Mouse (Mus musculus) heart, adult 2 months (tissue): ENCODE measurements around the gene Cmc4. TPM values are rescaled to one million over a fixed set of nuclear protein-coding genes. Genes with fewer than 3 reads are reported as not detected.

Source experiments
- DNase-seq, 2 experiments: peaks; one replicate each; pipeline ENCODE4 v3.0.0; 2021
- H3K27ac ChIP-seq: fragments of 200-600 bp; 2 replicates; pipeline ENCODE4 v1.8.1; 2022
- H3K27me3 ChIP-seq: fragments of 200-500 bp; 2 replicates; pipeline ENCODE4 v1.6.1; 2012; ENCODE audit warnings: mild to moderate bottlenecking, low read length, inconsistent platforms, mixed read lengths; ENCODE audit not compliant: control insufficient read depth, insufficient read depth
- H3K36me3 ChIP-seq: fragments of 200-500 bp; 2 replicates; pipeline ENCODE4 v1.6.1; 2012; ENCODE audit warnings: low read length, inconsistent platforms; ENCODE audit not compliant: control insufficient read depth, insufficient read depth
- H3K4me1 ChIP-seq: fragments of 200-500 bp; 2 replicates; pipeline ENCODE4 v1.6.1; 2011; ENCODE audit warnings: low read length; ENCODE audit not compliant: control insufficient read depth, insufficient read depth
- H3K4me3 ChIP-seq: fragments of 200-600 bp; 2 replicates; pipeline ENCODE4 v1.8.1; 2022
- H3K79me2 ChIP-seq: fragments of 200-500 bp; replicated peaks from 2 replicates; pipeline ENCODE4 v1.6.1; 2012; ENCODE audit warnings: mild to moderate bottlenecking, inconsistent platforms, low read length, moderate library complexity, mixed read lengths; ENCODE audit not compliant: control insufficient read depth, insufficient read depth
- H3K9ac ChIP-seq: fragments of 200-500 bp; 2 replicates; pipeline ENCODE4 v1.6.1; 2012; ENCODE audit warnings: low read depth, mild to moderate bottlenecking, control low read depth, inconsistent platforms, low read length, mixed read lengths
- CTCF ChIP-seq: fragments of 200-600 bp; IDR thresholded peaks from 2 replicates; pipeline ENCODE4 v1.8.1; 2022; ENCODE audit warnings: antibody characterized with exemption, mild to moderate bottlenecking, moderate library complexity
- EP300 ChIP-seq: fragments of 200-500 bp; IDR thresholded peaks from 2 replicates; pipeline ENCODE4 v1.6.1; 2011; ENCODE audit warnings: low read depth, low read length, control low read depth; ENCODE audit not compliant: insufficient read depth
- POLR2A ChIP-seq: fragments of 200-500 bp; IDR thresholded peaks from 2 replicates; pipeline ENCODE4 v1.6.1; 2011; ENCODE audit warnings: mild to moderate bottlenecking, low read depth, low read length, control low read depth; ENCODE audit not compliant: insufficient read depth
- WGBS: fragments of 180-500 bp; shearing (Covaris S2); methylation state at CpG from one replicate; pipeline ENCODE4 v1.1.7; 2018; 5-methylcytosine and 5-hydroxymethylcytosine counted together
- intact Hi-C: fragments of 180-260 bp; cut with DNase I; formaldehyde crosslinking; loops from one replicate; pipeline ENCODE4 v1.15.1; 2025
- long read RNA-seq: library from polyadenylated mRNA; stranded (forward); transcript quantifications from one replicate; pipeline ENCODE4 v2.0.0, GENCODE M21; 2021
- polyA plus RNA-seq: library from polyadenylated mRNA; depleted of rRNA; stranded (reverse); fragments of >200 nt; gene quantifications from 2 replicates; pipeline ENCODE4 v1.2.3, GENCODE M21; 2012; rRNA removed
- total RNA-seq, 2 experiments: library from RNA; stranded (reverse); gene quantifications; 2 replicates each; pipeline ENCODE4 v1.2.3; 2021

The Cmc4 gene
- total RNA-seq (1 to 10 TPM; 8.7 to 9.6 TPM), polyA plus RNA-seq (4.3 and 4.8 TPM in 2 replicates)
- long read RNA-seq, partial matches to known transcripts, result 0 of 6 reads
- long read RNA-seq, other reads (novel, unspliced or antisense), result 2 of 6 reads

DNA sequence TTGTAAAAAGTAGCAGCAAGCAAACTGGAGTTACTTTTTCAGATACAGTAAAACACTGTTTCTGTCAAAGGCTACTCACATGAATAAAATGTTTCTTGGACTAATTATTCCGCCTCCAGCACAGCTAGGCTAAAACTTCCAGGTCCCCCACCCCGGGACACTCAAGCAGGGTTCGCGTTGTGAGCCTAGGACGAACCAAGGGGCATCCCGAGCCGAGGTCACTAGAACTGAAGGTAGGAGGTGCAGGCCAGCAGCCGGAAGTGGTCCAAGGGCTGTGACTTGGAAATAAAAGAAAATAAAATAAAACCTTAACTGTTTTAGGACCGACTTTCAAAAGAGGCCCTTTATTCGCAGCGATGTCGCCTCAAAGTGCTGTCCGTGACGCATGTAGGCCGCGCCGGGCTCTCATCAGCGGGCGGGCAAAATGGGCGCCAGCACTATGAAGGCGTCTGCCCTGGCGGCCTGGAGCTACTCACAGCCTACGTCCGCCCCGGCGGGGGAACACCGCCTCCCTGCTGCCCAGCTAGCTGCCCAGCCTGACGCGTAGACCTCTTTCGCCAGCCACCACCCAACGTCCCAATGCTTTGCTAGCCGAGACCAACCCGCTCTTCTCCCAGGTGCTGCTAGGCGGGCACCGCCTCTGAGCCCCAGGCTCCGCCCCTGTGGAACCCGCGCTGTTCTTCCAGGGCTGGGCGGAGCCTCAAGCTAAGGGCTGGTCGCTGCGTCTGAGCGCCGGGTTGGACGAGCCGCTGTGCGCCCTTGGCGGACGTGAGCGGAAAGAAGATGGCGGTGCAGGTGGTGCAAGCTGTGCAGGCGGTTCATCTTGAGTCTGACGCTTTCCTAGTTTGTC is at the start of gene Cmc4, which contains the start of the genes Mtcp1 and Brcc3:
Gene Cmc4, minus strand, starts transcription at position 649 of the 850 bp plus-strand sequence.
Gene Mtcp1, minus strand, starts transcription at position 653 of the 850 bp plus-strand sequence.
Gene Brcc3, plus strand, starts transcription at position 693 of the 850 bp plus-strand sequence.
- no peaks in the 10 kb centered on the region for H3K4me1 ChIP-seq

DNA sequence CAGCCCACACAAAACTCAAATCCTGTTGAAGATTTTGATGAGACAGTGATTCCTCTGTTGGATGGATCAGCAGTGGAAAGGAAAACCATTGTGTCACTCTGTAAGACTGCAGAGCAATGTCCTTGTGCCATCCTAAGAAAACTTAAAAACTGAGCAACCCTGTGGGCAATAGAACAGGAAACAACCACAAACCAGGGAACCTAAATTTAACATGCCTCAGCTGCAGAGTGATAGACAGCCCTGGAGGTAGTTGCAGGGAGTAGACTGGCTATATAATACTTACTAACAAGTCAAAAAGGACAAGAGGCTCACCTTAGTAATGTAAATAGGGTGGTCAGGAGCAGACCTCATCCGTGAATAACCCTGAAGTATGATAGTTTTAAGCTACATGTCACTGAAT is 38.2 kb upstream of the Cmc4 start:
- DNase-seq, result no peak
- intact Hi-C loops, result no loop called here
- H3K79me2 ChIP-seq, result no peaks in the 10 kb centered on the region

More for the DNA sequence above, at the start of gene Cmc4, which contains the start of the genes Mtcp1 and Brcc3:
- WGBS, result 11% methylated on average over 51 of the region's 52 CpGs
- peak; percentile 91 for TF ChIP-seq POLR2A
- no peak for TF ChIP-seq EP300
- no peak for TF ChIP-seq CTCF
- intact Hi-C loops, result loop anchor here (2.0 to 10.0 kb wide), 2 partner anchors 33 to 99 kb away; partner anchors contain the start of genes F8, Fundc2 and Vbp1
- DNase-seq, result peak; percentile 87 to 93
- peak within 1 kb of the TSS; percentile 64 for H3K4me3 ChIP-seq
- H3K27ac ChIP-seq, result peak within 1 kb of the TSS; percentile 77
- H3K79me2 ChIP-seq, result no peaks in the 10 kb centered on the region
- H3K36me3 ChIP-seq, result no peaks in the 10 kb centered on the region; the same call in 1 of the 2 replicates
- no peaks in the 10 kb centered on the region for H3K27me3 ChIP-seq
- peak within 1 kb of the TSS; percentile 97 for H3K9ac ChIP-seq

DNA sequence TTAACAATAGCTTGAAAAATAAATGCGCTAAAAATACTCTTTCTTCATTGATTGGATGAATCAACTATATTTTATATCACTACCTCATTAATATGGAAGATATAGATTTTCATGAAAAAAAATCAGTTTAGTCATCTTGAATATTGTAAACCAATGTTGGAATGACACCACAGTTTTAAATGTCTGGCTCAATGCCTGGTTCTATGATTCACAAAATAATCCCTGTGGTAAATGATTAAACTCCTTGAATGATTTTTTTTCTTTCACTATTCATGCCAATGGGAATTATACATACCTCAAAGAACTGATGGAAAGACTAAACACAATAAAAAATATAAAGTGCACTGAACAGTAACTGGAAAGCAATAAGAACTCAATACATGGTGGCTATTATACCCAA is 6.7 kb downstream of the Cmc4 start:
- TF ChIP-seq POLR2A (no peak), EP300 (no peak), CTCF (no peak)
- WGBS, result 88% methylated on average over 1 of the region's 1 CpGs
- Histone ChIP-seq H3K79me2 (no peaks in the 10 kb centered on the region), H3K36me3 (no peaks in the 10 kb centered on the region; the same call in 1 of the 2 replicates), H3K4me3 (no peak overlapping the region), H3K9ac (no peak overlapping the region), H3K4me1 (no peaks in the 10 kb centered on the region), H3K27ac (no peak overlapping the region), H3K27me3 (no peaks in the 10 kb centered on the region)
- intact Hi-C loops, result loop anchor here (10.0 kb wide), 1 partner anchor 105 kb away; the partner anchor contains the start of gene Vbp1
- DNase-seq, result no peak

More for the DNA sequence above, 38.2 kb upstream of the Cmc4 start:
- TF ChIP-seq CTCF, result no peak
- no peak for TF ChIP-seq POLR2A
- no peak for TF ChIP-seq EP300
- Histone ChIP-seq H3K36me3 (no peaks in the 10 kb centered on the region), H3K9ac (no peak overlapping the region), H3K4me3 (no peak overlapping the region), H3K27me3 (no peaks in the 10 kb centered on the region), H3K27ac (no peak overlapping the region), H3K4me1 (no peaks in the 10 kb centered on the region)
- WGBS, result 80% methylated on average over 1 of the region's 1 CpGs

DNA sequence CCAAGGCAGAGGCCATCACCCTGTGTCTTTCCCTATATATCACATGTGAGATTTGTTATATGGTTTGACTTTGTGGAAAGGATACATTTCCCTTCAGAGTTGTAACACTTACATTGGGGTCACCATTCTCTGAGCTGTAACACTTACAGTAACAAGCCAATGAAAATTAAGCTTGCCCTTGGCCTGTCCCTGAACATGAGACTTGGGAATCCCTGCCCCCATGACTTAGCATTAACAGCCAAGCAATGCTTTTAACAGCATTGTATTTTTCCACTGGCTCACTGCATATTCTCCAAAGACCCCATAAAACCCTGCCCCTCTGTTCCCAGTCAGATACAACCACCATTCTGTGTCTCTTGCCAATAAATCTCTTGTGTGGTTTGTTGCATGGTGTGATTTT is 13.0 kb downstream of the Cmc4 start:
- intact Hi-C loops, result no loop called here
- H3K36me3 ChIP-seq, result peaks cover 5% of the 10 kb centered on the region; the same call in 1 of the 2 replicates
- no peaks in the 10 kb centered on the region for H3K27me3 ChIP-seq
- no peaks in the 10 kb centered on the region for H3K79me2 ChIP-seq
- no peak for TF ChIP-seq POLR2A
- no peak for TF ChIP-seq EP300
- no peak for TF ChIP-seq CTCF
- no peak for DNase-seq
- H3K4me3 ChIP-seq, result no peak overlapping the region
- H3K27ac ChIP-seq, result peak overlapping the region; percentile 2; the same call in 1 of the 2 replicates
- peaks cover 3% of the 10 kb centered on the region for H3K4me1 ChIP-seq
- H3K9ac ChIP-seq, result no peak overlapping the region

DNA sequence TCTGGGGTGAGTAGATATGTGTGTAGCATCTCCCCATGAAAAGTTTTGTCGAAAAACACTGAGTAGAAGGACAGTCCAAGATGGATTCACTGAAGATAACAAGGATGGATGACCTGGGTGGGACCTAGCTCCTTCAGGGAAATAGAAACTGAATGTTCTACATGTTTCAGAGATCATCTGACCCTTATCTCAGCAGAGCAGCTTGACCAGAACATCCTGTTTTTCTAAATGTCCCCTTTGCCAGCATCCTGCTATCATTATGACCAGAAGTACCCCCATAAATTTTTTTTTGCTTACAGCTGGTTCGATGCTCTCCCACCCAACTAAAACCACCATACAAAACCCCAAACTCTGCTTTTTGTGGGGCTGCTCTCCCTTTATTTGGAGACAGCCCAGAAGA is 13.7 kb downstream of the Cmc4 start:
- 33% methylated on average over 2 of the region's 2 CpGs for WGBS
- no peak overlapping the region; the same call in 1 of the 2 replicates for H3K27ac ChIP-seq
- DNase-seq, result peak in 1 of 2 experiments; percentile 2
- H3K9ac ChIP-seq, result no peak overlapping the region
- TF ChIP-seq CTCF (no peak), POLR2A (0 out of 2 replicates have a peak, but pooled peaks have one; percentile 24), EP300 (no peak)
- H3K27me3 ChIP-seq, result no peaks in the 10 kb centered on the region
- H3K79me2 ChIP-seq, result no peaks in the 10 kb centered on the region
- intact Hi-C loops, result no loop called here
- peaks cover 5% of the 10 kb centered on the region; the same call in 1 of the 2 replicates for H3K36me3 ChIP-seq
- peaks cover 3% of the 10 kb centered on the region for H3K4me1 ChIP-seq
- no peak overlapping the region for H3K4me3 ChIP-seq

DNA sequence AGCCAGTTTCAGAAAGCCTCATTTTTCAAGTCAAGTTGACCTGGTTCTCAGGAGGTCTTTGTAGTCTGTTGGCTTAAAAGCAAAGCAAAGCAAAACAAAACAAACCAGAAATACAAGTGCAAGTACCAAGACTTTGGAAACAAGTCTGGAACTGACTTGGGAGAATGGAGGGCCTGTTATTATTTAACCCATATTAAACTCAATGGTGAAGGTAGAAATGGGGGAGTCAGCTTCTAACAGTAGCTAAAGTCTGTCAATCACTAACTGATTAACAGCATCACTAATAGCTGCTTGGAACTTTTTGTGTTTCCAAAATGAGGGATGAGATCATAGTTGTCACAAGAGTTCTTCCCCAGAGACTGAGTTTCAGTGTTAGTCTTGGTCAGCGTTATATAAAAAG is 16.9 kb downstream of the Cmc4 start:
- TF ChIP-seq CTCF (no peak), POLR2A (no peak), EP300 (no peak)
- Histone ChIP-seq H3K9ac (no peak overlapping the region), H3K27me3 (no peaks in the 10 kb centered on the region), H3K36me3 (peaks cover 5% of the 10 kb centered on the region; the same call in 1 of the 2 replicates), H3K79me2 (no peaks in the 10 kb centered on the region), H3K27ac (no peak overlapping the region), H3K4me1 (peaks cover 3% of the 10 kb centered on the region), H3K4me3 (no peak overlapping the region)
- intact Hi-C loops, result no loop called here
- DNase-seq, result no peak
- 79% methylated on average over 1 of the region's 1 CpGs for WGBS
